Mouse (Mus musculus): ENCODE results near the gene Gbx1. TPM values are rescaled to one million over a fixed set of nuclear protein-coding genes. Genes with fewer than 3 reads are reported as not detected.

Gene Gbx1
- total and polyA plus RNA-seq, 3 experiments: 0.08 to 0.49 TPM; not detected in 1

DNA sequence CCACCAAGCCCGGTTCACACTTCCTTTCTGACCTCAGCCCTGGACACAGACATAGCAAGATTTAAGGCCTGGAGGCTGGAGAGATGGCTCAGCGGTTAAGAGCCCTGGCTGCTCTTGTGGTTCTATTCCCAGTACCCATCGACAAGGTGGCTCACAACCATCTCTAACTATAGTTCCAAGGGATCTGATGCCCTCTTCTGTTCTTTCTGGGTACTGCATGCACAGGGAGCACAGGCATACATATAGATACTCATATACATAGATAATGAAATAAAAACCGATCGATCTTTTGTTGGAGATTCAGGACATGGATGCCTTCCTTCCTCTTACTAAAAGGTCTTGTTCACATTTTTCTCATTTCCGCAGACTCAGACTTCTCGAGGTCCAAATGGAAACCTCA is 18.6 kb downstream of the Gbx1 start:
- peaks cover 0 to 20% of the 10 kb centered on the region in 2 experiments; a peak in 2 of 4 replicates for H3K36me3 ChIP-seq (ENCODE audit: control insufficient read depth in 1 of 2, insufficient read depth in 2 of 2, low read length in 2 of 2)
- H3K27me3 ChIP-seq (ENCODE audit: control insufficient read depth in 1 of 2, insufficient read depth in 2 of 2, low read length in 2 of 2): no peaks in the 10 kb centered on the region
- H3K79me2 ChIP-seq (ENCODE audit: control insufficient read depth, insufficient read depth, low read length, poor library complexity): no peaks in the 10 kb centered on the region
- no peak overlapping the region for H3K27ac ChIP-seq (ENCODE audit: control insufficient read depth, low read depth, low read length)
- no peaks in the 10 kb centered on the region for H3K9me3 ChIP-seq (replicated peaks; ENCODE audit: insufficient read depth, low read length)
- H3K4me1 ChIP-seq (ENCODE audit: control insufficient read depth in 1 of 2, insufficient read depth in 2 of 2, low read length in 2 of 2): peaks cover 11 to 32% of the 10 kb centered on the region in 2 experiments
- no peak overlapping the region for H3K4me3 ChIP-seq (ENCODE audit: control insufficient read depth in 1 of 2, insufficient read depth in 1 of 2, low read depth in 2 of 2, low read length in 2 of 2)
- peak; percentile 44 for DNase-seq (ENCODE audit: low read depth, low spot score)
- H3K9ac ChIP-seq (ENCODE audit: control insufficient read depth, low read depth, low read length, poor library complexity, severe bottlenecking): no peak overlapping the region
- TF ChIP-seq MAX (IDR thresholded peaks at IDR 0.05; ENCODE audit: low read length) (no peak), CHD2 (IDR thresholded peaks at IDR 0.05; ENCODE audit: low read length) (no peak), HCFC1 (IDR thresholded peaks at IDR 0.05; ENCODE audit: low read depth, low read length) (no peak), MAFK (IDR thresholded peaks at IDR 0.05; ENCODE audit: borderline replicate concordance, low read depth, low read length) (no peak), USF2 (IDR thresholded peaks at IDR 0.05; ENCODE audit: borderline replicate concordance in 1 of 2, insufficient read depth in 1 of 2, low read depth in 1 of 2, low read length in 2 of 2) (no peak), CTCF (IDR thresholded peaks at IDR 0.05 in 2 of 3, conservative IDR thresholded peaks at IDR 0.05 in 1 of 3; ENCODE audit: control insufficient read depth in 1 of 3, insufficient read depth in 1 of 3, low read depth in 2 of 3, low read length in 3 of 3, poor library complexity in 1 of 3, severe bottlenecking in 1 of 3) (peak in 2 of 3 experiments; percentile 41 to 48; a peak in 4 of 6 replicates), RAD21 (IDR thresholded peaks at IDR 0.05; ENCODE audit: low read depth, low read length) (peak; percentile 28), JUND (IDR thresholded peaks at IDR 0.05; ENCODE audit: low read depth, low read length) (no peak), POLR2AphosphoS2 (IDR thresholded peaks at IDR 0.05; ENCODE audit: low read length) (no peak), SMC3 (IDR thresholded peaks at IDR 0.05; ENCODE audit: low read depth, low read length) (peak; percentile 18; the same call in 1 of the 2 replicates), E2F4 (IDR thresholded peaks at IDR 0.05; ENCODE audit: borderline replicate concordance, low read depth, low read length) (no peak), GABPA (IDR thresholded peaks at IDR 0.05; ENCODE audit: low read depth, low read length) (no peak)

DNA sequence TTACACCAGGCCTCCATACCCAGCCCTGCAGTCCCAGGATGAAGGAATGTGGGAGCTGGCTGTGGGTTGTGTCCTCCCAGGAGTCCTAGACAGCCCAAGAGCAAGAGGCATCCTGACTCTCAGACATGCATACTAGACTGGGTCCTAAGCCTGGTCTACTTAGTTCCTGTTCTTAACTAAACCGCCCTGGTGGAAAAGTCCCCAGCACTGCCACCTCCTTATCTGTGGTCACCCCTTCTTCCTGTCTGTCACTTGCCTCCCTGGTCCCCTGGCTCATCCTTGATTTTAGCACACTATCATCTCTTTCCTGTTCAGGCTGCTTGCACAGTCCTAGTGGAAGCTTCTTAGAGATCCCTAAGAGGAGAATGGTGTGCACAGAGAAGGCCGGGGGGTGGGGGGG is 21.5 kb downstream of the Gbx1 start:
- Histone ChIP-seq H3K9me3 (replicated peaks; ENCODE audit: insufficient read depth, low read length) (no peaks in the 10 kb centered on the region), H3K4me1 (ENCODE audit: control insufficient read depth in 1 of 2, insufficient read depth in 2 of 2, low read length in 2 of 2) (peaks cover 8 to 23% of the 10 kb centered on the region in 2 experiments), H3K27me3 (ENCODE audit: control insufficient read depth in 1 of 2, insufficient read depth in 2 of 2, low read length in 2 of 2) (no peaks in the 10 kb centered on the region), H3K36me3 (ENCODE audit: control insufficient read depth in 1 of 2, insufficient read depth in 2 of 2, low read length in 2 of 2) (peaks cover 0 to 14% of the 10 kb centered on the region in 2 experiments; a peak in 2 of 4 replicates), H3K9ac (ENCODE audit: control insufficient read depth, low read depth, low read length, poor library complexity, severe bottlenecking) (no peak overlapping the region), H3K79me2 (ENCODE audit: control insufficient read depth, insufficient read depth, low read length, poor library complexity) (no peaks in the 10 kb centered on the region), H3K4me3 (ENCODE audit: control insufficient read depth in 1 of 2, insufficient read depth in 1 of 2, low read depth in 2 of 2, low read length in 2 of 2) (no peak overlapping the region), H3K27ac (ENCODE audit: control insufficient read depth, low read depth, low read length) (peak overlapping the region; percentile 28; the same call in 1 of the 2 replicates)
- TF ChIP-seq MYC (IDR thresholded peaks at IDR 0.05; ENCODE audit: low read depth, low read length) (peak; percentile 53; the same call in 1 of the 2 replicates), POLR2A (IDR thresholded peaks at IDR 0.05; ENCODE audit: control insufficient read depth in 1 of 2, insufficient read depth in 1 of 2, low read depth in 1 of 2, low read length in 2 of 2, poor library complexity in 1 of 2) (peak in 1 of 2 experiments; percentile 31; a peak in 1 of 4 replicates), TAL1 (IDR thresholded peaks at IDR 0.05; ENCODE audit: low read length) (peak; percentile 77), ETS1 (IDR thresholded peaks at IDR 0.05; ENCODE audit: low read depth, low read length) (peak; percentile 59; the same call in 1 of the 2 replicates), ELF1 (IDR thresholded peaks at IDR 0.05; ENCODE audit: low read depth, low read length) (peak; percentile 73), GATA1 (IDR thresholded peaks at IDR 0.05; ENCODE audit: low read depth, low read length) (peak; percentile 93), EP300 (IDR thresholded peaks at IDR 0.05; ENCODE audit: low read depth in 1 of 2, low read length in 2 of 2) (peak; percentile 83 to 96), BHLHE40 (IDR thresholded peaks at IDR 0.05; ENCODE audit: borderline replicate concordance, low read depth, low read length) (peak; percentile 39; the same call in 1 of the 2 replicates), SIN3A (IDR thresholded peaks at IDR 0.05; ENCODE audit: low read length) (peak; percentile 44; the same call in 1 of the 2 replicates), MXI1 (IDR thresholded peaks at IDR 0.05; ENCODE audit: low read depth, low read length) (no peak), TCF12 (IDR thresholded peaks at IDR 0.05; ENCODE audit: low read depth, low read length) (peak; percentile 78), SMC3 (IDR thresholded peaks at IDR 0.05; ENCODE audit: low read depth, low read length) (0 out of 2 replicates have a peak, but pooled peaks have one; percentile 13), MEF2A (IDR thresholded peaks at IDR 0.05; ENCODE audit: extremely low read depth, insufficient replicate concordance, low read depth, low read length, poor library complexity, severe bottlenecking) (no peak), ZNF384 (IDR thresholded peaks at IDR 0.05; ENCODE audit: low read depth, low read length) (no peak), NRF1 (IDR thresholded peaks at IDR 0.05; ENCODE audit: insufficient read depth, low read depth, low read length, poor library complexity, severe bottlenecking) (no peak), RCOR1 (IDR thresholded peaks at IDR 0.05; ENCODE audit: low read depth, low read length) (peak; percentile 92)
- DNase-seq (ENCODE audit: low read depth, low spot score): peak; percentile 93

All from MEL (cell line).